Mouse (Mus musculus) neural tube, embryonic 15.5 days (tissue): ENCODE data around the gene Sag. TPM values are rescaled to one million over a fixed set of nuclear protein-coding genes. Genes with fewer than 3 reads are reported as not detected.
A peak's percentile ranks its signal among the peaks of the same experiment; 100 is the strongest.

Experiments
- ATAC-seq: fragments of 200-750 bp; cut with Nextera tagmentation; 2 replicates; pipeline ENCODE4 v1.8.0; 2017; ENCODE audit warnings: mild to moderate bottlenecking, moderate TSS enrichment, moderate library complexity; ENCODE audit not compliant: low FRiP score
- H3K27ac ChIP-seq: fragments of 300-500 bp; sonication (generic); replicated peaks from 2 replicates; pipeline ENCODE4 v1.5.1; 2015; ENCODE audit warnings: mild to moderate bottlenecking, inconsistent platforms
- H3K27me3 ChIP-seq: fragments of 300-500 bp; sonication (generic); replicated peaks from 2 replicates; pipeline ENCODE4 v1.6.1; 2015; ENCODE audit warnings: inconsistent platforms
- H3K36me3 ChIP-seq: fragments of 300-500 bp; sonication (generic); 2 replicates; pipeline ENCODE4 v1.6.1; 2015; ENCODE audit warnings: inconsistent platforms
- H3K4me1 ChIP-seq: fragments of 300-500 bp; sonication (generic); 2 replicates; pipeline ENCODE4 v1.6.1; 2015; ENCODE audit warnings: inconsistent platforms
- H3K4me2 ChIP-seq: fragments of 300-500 bp; sonication (generic); 2 replicates; pipeline ENCODE4 v1.6.1; 2015; ENCODE audit warnings: inconsistent platforms, mild to moderate bottlenecking, moderate library complexity
- H3K4me3 ChIP-seq: fragments of 300-500 bp; sonication (generic); replicated peaks from 2 replicates; pipeline ENCODE4 v1.5.1; 2015; ENCODE audit warnings: mild to moderate bottlenecking, inconsistent platforms
- H3K9ac ChIP-seq: fragments of 300-500 bp; sonication (generic); replicated peaks from 2 replicates; pipeline ENCODE4 v1.6.1; 2015; ENCODE audit warnings: mild to moderate bottlenecking, inconsistent platforms
- H3K9me3 ChIP-seq: fragments of 300-500 bp; sonication (generic); replicated peaks from 2 replicates; pipeline ENCODE4 v1.6.1; 2016; ENCODE audit warnings: inconsistent platforms
- WGBS: fragments of 180-500 bp; shearing (Covaris S2); methylation state at CpG from one replicate; pipeline ENCODE4 v1.1.7; 2015; ENCODE audit warnings: mixed read lengths; 5-methylcytosine and 5-hydroxymethylcytosine counted together
- polyA plus RNA-seq: library from polyadenylated mRNA; unstranded; fragments of >200 nt; fragmentation: Nextera tagmentation; extraction: Ambion mirVana; gene quantifications from 2 replicates; pipeline ENCODE4 v1.2.1, GENCODE M21; 2015

Sag gene
- polyA plus RNA-seq, 1 experiment from 2014 or later: 2.7 TPM

- WGBS: 100% methylated on average over 1 of the region's 1 CpGs
- Histone ChIP-seq H3K9me3 (no peaks in the 10 kb centered on the region), H3K4me3 (no peak overlapping the region), H3K27ac (no peak overlapping the region), H3K4me1 (peaks cover 24% of the 10 kb centered on the region), H3K36me3 (no peaks in the 10 kb centered on the region), H3K9ac (no peak overlapping the region), H3K4me2 (no peak overlapping the region), H3K27me3 (no peaks in the 10 kb centered on the region)
- no peak for ATAC-seq
These were observed 54.6 kb downstream of the Sag start for GRCm38 (mm10) chr1:87858031-87858430.

GRCm38 (mm10) chr1:87858529-87858928, 55.0 kb downstream of the Sag start:
- H3K4me2 ChIP-seq: no peak overlapping the region
- peaks cover 24% of the 10 kb centered on the region for H3K4me1 ChIP-seq
- H3K9ac ChIP-seq: no peak overlapping the region
- no peaks in the 10 kb centered on the region for H3K36me3 ChIP-seq
- no peaks in the 10 kb centered on the region for H3K27me3 ChIP-seq
- 93% methylated on average over 2 of the region's 2 CpGs for WGBS
- H3K27ac ChIP-seq: no peak overlapping the region
- ATAC-seq: no peak
- no peaks in the 10 kb centered on the region for H3K9me3 ChIP-seq
- H3K4me3 ChIP-seq: no peak overlapping the region

DNA sequence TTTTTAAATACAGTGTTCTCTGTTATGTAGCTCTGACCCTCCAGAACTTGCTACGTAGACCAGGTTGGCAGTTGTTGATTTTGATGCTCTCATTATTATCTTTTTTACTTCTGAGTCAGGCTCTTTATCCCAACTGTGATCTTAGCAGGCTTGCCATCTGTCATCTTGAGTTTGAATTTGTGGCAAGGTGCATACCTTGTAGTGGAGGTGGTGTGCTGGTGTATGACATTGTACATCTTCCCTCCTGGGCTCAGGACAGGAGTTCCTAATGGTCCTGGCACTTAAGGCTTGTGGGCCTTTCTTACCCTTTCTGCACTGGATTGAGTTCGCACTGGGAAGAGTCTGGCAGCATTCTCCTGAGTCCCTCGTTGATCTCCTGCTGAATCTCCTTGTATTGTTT, 60.1 kb downstream of the Sag start:
- Histone ChIP-seq H3K9ac (no peak overlapping the region), H3K4me1 (0 out of 2 replicates have a peak, but pooled peaks cover 8% of the 10 kb centered on the region), H3K36me3 (no peaks in the 10 kb centered on the region), H3K4me3 (no peak overlapping the region), H3K27ac (no peak overlapping the region), H3K27me3 (no peaks in the 10 kb centered on the region), H3K9me3 (no peaks in the 10 kb centered on the region), H3K4me2 (no peak overlapping the region)
- ATAC-seq: no peak
- 72% methylated on average over 3 of the region's 3 CpGs for WGBS

GRCm38 (mm10) chr1:87864889-87865288, 61.4 kb downstream of the Sag start:
- Histone ChIP-seq H3K27ac (no peak overlapping the region), H3K9ac (no peak overlapping the region), H3K4me3 (no peak overlapping the region), H3K36me3 (no peaks in the 10 kb centered on the region), H3K4me2 (no peak overlapping the region), H3K4me1 (0 out of 2 replicates have a peak, but pooled peaks cover 8% of the 10 kb centered on the region), H3K27me3 (no peaks in the 10 kb centered on the region), H3K9me3 (no peaks in the 10 kb centered on the region)
- ATAC-seq: no peak

DNA sequence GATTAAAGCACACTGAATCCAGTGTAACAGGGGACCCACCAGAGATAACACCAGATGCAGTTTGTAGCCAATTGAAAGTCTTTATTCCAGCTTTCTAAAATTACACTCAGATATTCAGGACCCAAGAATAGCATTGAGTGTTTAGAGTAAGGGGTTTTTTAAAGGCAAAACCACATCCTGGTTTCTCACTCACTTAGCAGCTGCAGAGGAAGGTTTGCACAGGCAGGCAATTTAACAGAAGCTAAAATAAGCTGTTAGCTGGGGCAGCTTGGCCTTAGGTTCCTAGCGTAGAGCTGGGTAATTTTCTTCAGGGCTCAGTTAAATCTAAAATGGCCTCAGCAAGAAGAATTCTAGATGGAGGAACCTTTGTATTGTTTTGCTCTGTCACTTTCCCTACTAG, 63.2 kb downstream of the Sag start:
- Histone ChIP-seq H3K27me3 (no peaks in the 10 kb centered on the region), H3K4me2 (no peak overlapping the region), H3K27ac (no peak overlapping the region), H3K9me3 (no peaks in the 10 kb centered on the region), H3K36me3 (no peaks in the 10 kb centered on the region), H3K4me3 (no peak overlapping the region), H3K9ac (no peak overlapping the region), H3K4me1 (0 out of 2 replicates have a peak, but pooled peaks cover 9% of the 10 kb centered on the region)
- no peak for ATAC-seq
- WGBS: 92% methylated on average over 1 of the region's 1 CpGs

DNA sequence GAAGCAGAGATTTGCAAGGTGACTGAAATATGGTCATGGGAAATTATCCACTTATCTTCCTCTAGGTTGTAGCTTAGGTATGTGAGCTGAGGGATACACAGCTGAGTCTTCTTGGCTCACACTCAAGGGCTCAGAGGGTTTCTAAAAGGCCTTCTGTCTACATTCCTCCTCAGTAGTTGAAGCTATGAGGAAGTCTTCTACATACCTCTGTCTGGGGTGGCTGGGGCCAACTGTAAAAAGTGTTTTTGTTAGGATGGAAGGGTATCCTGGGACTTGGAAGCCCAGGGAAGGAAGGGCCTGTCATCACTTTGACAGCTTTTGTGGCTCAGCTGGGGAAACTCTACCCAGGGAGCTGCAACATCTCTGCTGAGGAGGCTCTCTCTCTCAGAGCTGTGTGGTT, 68.1 kb downstream of the Sag start:
- H3K4me2 ChIP-seq: no peak overlapping the region
- no peaks in the 10 kb centered on the region for H3K9me3 ChIP-seq
- no peak overlapping the region for H3K27ac ChIP-seq
- no peak overlapping the region for H3K9ac ChIP-seq
- ATAC-seq: no peak
- no peak overlapping the region for H3K4me3 ChIP-seq
- H3K4me1 ChIP-seq: peaks cover 11% of the 10 kb centered on the region
- no peaks in the 10 kb centered on the region for H3K27me3 ChIP-seq
- H3K36me3 ChIP-seq: no peaks in the 10 kb centered on the region

DNA sequence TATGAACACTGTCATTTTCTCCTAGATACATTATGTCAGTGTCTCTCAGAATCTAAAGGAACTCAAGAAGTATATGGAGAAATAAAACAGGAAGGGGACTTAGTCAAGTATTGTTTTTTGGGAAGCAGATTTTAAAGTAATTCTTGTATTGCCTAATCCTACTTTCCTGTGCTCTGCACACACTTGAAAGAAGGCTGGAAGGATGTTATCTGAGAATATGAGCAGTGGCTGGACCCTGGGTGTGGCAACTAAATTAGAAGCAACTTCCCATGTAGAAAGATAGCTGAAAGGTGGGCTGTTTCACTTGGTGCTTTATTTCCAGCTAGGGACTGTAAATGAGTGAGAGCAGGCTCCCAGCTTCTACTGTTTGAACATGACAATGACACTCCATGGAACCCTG, 69.6 kb downstream of the Sag start:
- Histone ChIP-seq H3K9ac (no peak overlapping the region), H3K36me3 (no peaks in the 10 kb centered on the region), H3K4me1 (peaks cover 25% of the 10 kb centered on the region), H3K4me2 (no peak overlapping the region), H3K4me3 (no peak overlapping the region), H3K27ac (no peak overlapping the region), H3K27me3 (no peaks in the 10 kb centered on the region), H3K9me3 (no peaks in the 10 kb centered on the region)
- ATAC-seq: no peak

DNA sequence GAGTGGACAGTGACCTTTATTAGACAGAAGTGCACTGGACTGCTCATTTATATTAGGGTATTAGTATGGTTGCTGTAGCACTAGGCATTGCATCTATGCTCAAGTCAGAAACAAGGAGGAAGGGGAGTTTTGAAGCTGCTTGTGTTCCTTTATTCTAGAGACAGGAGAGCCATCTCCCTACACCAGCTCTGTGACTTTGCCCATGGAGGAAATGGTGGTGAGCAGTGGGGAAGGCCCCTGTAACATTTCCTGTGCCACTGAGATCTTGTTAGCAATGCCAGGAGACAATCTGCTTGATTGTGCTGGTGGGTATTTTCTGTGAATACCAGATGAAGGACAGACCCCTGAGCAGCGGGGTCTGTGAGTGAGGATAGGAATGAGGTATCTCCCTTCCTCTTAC, 72.6 kb downstream of the Sag start:
- peaks cover 50% of the 10 kb centered on the region for H3K4me1 ChIP-seq
- 98% methylated on average over 1 of the region's 1 CpGs for WGBS
- no peaks in the 10 kb centered on the region for H3K27me3 ChIP-seq
- no peak overlapping the region for H3K4me3 ChIP-seq
- H3K9ac ChIP-seq: no peak overlapping the region
- no peak overlapping the region for H3K4me2 ChIP-seq
- no peaks in the 10 kb centered on the region for H3K9me3 ChIP-seq
- no peak for ATAC-seq
- no peak overlapping the region for H3K27ac ChIP-seq
- H3K36me3 ChIP-seq: no peaks in the 10 kb centered on the region

GRCm38 (mm10) chr1:87877552-87878283, 74.2 kb downstream of the Sag start:
- Histone ChIP-seq H3K27ac (peak overlapping the region; percentile 60; the same call in 1 of the 2 replicates), H3K4me3 (no peak overlapping the region), H3K9ac (no peak overlapping the region), H3K9me3 (no peaks in the 10 kb centered on the region), H3K4me2 (peak overlapping the region; percentile 20; the same call in 1 of the 2 replicates), H3K27me3 (no peaks in the 10 kb centered on the region), H3K36me3 (peaks cover 5% of the 10 kb centered on the region; the same call in 1 of the 2 replicates), H3K4me1 (peaks cover 47% of the 10 kb centered on the region)
- no peak for ATAC-seq
- WGBS: 71% methylated on average over 9 of the region's 9 CpGs

DNA sequence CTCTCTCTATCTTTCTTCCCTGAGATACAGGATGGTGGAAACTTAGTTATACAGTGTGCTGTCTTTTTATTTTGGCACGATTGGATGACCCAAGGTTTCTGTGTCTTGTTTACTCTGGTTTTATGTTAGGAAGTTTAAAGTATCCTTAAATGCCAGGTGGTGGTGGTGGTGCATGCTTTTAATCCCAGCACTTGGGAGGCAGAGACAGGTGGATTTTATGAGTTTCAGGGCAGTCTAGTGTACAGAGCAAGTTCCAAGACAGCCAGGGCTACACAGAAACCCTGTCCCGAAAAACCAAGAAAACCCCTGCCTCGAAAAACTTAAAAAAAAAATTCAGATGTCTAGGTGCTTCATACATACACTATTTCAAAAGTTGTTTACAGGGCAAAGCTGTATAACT, 75.6 kb downstream of the Sag start:
- no peaks in the 10 kb centered on the region for H3K27me3 ChIP-seq
- peaks cover 14% of the 10 kb centered on the region for H3K36me3 ChIP-seq
- ATAC-seq: no peak
- no peak overlapping the region for H3K27ac ChIP-seq
- H3K4me3 ChIP-seq: no peak overlapping the region
- no peaks in the 10 kb centered on the region for H3K9me3 ChIP-seq
- H3K4me2 ChIP-seq: no peak overlapping the region
- no peak overlapping the region for H3K9ac ChIP-seq
- WGBS: 90% methylated on average over 3 of the region's 3 CpGs
- peaks cover 44% of the 10 kb centered on the region for H3K4me1 ChIP-seq

DNA sequence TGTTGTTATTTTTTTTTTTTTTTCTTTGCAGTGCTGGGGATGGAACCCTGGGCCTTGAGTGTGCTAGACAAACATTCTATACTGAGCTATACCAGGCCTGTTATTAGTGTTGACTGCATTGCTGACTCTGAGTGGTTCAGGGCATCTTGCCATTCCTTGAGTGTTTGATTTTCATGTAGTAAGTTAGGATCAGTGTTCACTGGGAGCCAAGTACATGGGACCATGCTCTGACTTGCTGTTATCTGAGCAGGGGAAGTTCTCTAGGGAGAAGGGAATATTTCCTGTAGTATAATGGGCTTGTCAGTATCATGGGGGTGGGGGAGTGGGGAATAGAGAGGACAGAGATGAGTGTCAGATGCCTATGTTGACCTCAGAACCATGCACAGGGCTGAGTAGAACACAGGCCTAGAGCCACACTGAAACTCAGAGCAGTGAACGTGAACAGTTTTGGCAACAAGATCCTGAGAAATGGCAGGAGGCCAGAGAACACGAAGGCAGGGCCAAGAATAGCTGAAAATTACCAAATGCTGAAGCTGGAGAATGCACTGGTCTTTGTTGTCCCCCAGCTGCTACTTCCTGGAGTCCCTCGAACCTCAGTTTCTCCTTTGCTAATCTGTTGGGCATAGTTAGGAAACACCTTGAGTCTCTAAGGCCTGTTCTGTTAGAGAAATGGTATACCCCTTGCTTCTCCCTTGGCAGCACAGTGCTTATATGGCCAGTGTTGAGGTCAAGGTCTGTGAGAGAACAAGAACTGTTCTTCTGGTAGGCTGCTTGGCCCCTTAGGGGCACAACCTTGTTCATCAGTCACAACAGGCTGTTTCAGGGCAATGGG, 76.2 kb downstream of the Sag start:
- H3K27me3 ChIP-seq: no peaks in the 10 kb centered on the region
- no peak overlapping the region for H3K9ac ChIP-seq
- H3K4me3 ChIP-seq: no peak overlapping the region
- H3K36me3 ChIP-seq: peaks cover 18% of the 10 kb centered on the region
- no peak for ATAC-seq
- H3K9me3 ChIP-seq: no peaks in the 10 kb centered on the region
- 42% methylated on average over 3 of the region's 3 CpGs for whole genome bisulfite sequencing
- peaks cover 40% of the 10 kb centered on the region for H3K4me1 ChIP-seq
- H3K27ac ChIP-seq: peak overlapping the region; percentile 25; the same call in 1 of the 2 replicates
- H3K4me2 ChIP-seq: no peak overlapping the region

DNA sequence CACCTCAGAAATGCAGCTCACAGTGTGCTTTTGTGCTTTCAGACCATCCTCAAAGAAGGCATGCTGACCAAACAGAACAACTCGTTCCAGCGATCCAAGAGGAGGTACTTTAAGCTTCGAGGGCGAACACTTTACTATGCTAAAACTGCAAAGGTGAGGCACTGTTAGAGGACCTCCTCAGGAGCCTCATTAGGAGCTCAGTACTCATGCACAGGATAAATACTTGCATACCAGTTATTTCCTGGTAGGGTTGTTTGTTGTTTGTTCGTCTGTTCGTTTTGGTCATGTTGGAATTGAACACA, 76.8 kb downstream of the Sag start:
- Histone ChIP-seq H3K9ac (no peak overlapping the region), H3K27ac (0 out of 2 replicates have a peak overlapping the region, but pooled peaks have one; percentile 25), H3K36me3 (peaks cover 21% of the 10 kb centered on the region), H3K4me2 (no peak overlapping the region), H3K27me3 (no peaks in the 10 kb centered on the region), H3K4me1 (peaks cover 40% of the 10 kb centered on the region), H3K9me3 (no peaks in the 10 kb centered on the region), H3K4me3 (no peak overlapping the region)
- ATAC-seq: no peak
- WGBS: 83% methylated on average over 6 of the region's 6 CpGs
